Mouse (Mus musculus) thymus, adult 2 months (tissue): ENCODE data around the gene Ppm1g.

Experiments
- CTCF ChIP-seq: fragments of 200-500 bp; IDR thresholded peaks from 2 replicates; pipeline ENCODE4 v1.5.1; 2012; ENCODE audit warnings: mild to moderate bottlenecking, control low read depth, low read length, moderate library complexity, borderline replicate concordance; ENCODE audit not compliant: control insufficient read depth, poor library complexity, insufficient read depth; ENCODE audit errors: extremely low read depth
- POLR2A ChIP-seq: fragments of 200-500 bp; IDR thresholded peaks from 2 replicates; pipeline ENCODE4 v1.6.1; 2012; ENCODE audit warnings: mild to moderate bottlenecking, low read length, control low read depth, moderate library complexity; ENCODE audit not compliant: control insufficient read depth, poor library complexity, insufficient read depth; ENCODE audit errors: extremely low read depth

GRCm38 (mm10) chr5:31204421-31204820 lies 16.1 kb downstream of the Ppm1g start:
- TF ChIP-seq CTCF (no peak), POLR2A (no peak)
